Mouse (Mus musculus): ENCODE measurements around the gene Kmt2e. TPM values are rescaled to one million over a fixed set of nuclear protein-coding genes. Genes with fewer than 3 reads are reported as not detected.

Kmt2e gene
- polyA plus RNA-seq, 1 experiment: 68.7 TPM

DNA sequence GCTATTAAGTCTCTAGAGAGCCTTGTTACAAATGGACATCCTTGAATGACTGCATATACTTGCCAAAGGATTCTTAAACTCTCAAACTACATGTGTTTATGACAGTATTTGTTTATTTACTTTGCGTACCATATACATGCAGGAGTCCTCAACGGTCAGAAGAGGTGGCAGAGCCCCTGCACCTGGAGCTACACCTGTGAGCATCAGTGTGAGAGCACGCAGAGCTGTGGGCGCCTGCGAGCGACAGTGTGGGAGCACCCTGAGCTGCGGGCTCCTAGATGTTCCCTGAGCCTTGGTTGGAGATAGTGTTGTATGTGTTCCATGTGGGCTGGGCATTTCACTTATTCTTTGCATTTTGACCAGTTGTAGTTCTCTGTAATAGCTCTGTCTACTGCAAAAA lies 42.5 kb upstream of the Kmt2e start:
- peaks cover 2% of the 10 kb centered on the region for H3K4me1 ChIP-seq (ENCODE audit: control insufficient read depth, insufficient read depth, low read length)
- WGBS: 88% methylated on average over 7 of the region's 7 CpGs
- no peak overlapping the region for H3K4me3 ChIP-seq (replicated peaks; ENCODE audit: control insufficient read depth, low read depth, low read length)
- TF ChIP-seq POLR2A (IDR thresholded peaks at IDR 0.05; ENCODE audit: borderline replicate concordance, control insufficient read depth, low read depth, low read length): no peak
- no peak for TF ChIP-seq CTCF (IDR thresholded peaks at IDR 0.05; ENCODE audit: control insufficient read depth, insufficient read depth, low read length)
- H3K27ac ChIP-seq (ENCODE audit: control insufficient read depth, insufficient read depth, low read depth, low read length, poor library complexity): no peak overlapping the region

DNA sequence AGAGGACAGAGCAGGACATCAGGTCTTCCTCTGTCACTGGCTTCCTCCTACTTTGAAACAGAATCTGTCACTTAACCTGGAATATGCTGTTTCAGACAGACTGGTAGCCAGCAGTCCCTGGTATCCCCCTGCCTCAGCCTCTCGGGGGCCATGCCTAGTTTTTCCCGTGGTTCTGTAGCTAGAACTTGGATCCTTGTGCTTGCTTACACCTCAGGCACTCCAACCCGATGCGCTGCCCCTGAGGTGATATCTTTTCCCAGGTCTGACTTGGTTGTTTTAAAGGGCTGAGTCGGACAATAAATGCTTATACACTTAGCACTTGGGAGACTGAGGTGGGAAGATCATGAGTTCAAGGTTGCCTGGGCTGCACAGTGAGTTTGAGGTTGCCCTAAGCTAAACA lies 40.4 kb upstream of the Kmt2e start:
- TF ChIP-seq POLR2A (IDR thresholded peaks at IDR 0.05; ENCODE audit: borderline replicate concordance, control insufficient read depth, low read depth, low read length) (no peak), CTCF (IDR thresholded peaks at IDR 0.05; ENCODE audit: control insufficient read depth, insufficient read depth, low read length) (no peak)
- H3K4me1 ChIP-seq (ENCODE audit: control insufficient read depth, insufficient read depth, low read length): no peaks in the 10 kb centered on the region
- H3K27ac ChIP-seq (ENCODE audit: control insufficient read depth, insufficient read depth, low read depth, low read length, poor library complexity): no peak overlapping the region
- WGBS: 78% methylated on average over 5 of the region's 5 CpGs
- H3K4me3 ChIP-seq (replicated peaks; ENCODE audit: control insufficient read depth, low read depth, low read length): no peak overlapping the region

DNA sequence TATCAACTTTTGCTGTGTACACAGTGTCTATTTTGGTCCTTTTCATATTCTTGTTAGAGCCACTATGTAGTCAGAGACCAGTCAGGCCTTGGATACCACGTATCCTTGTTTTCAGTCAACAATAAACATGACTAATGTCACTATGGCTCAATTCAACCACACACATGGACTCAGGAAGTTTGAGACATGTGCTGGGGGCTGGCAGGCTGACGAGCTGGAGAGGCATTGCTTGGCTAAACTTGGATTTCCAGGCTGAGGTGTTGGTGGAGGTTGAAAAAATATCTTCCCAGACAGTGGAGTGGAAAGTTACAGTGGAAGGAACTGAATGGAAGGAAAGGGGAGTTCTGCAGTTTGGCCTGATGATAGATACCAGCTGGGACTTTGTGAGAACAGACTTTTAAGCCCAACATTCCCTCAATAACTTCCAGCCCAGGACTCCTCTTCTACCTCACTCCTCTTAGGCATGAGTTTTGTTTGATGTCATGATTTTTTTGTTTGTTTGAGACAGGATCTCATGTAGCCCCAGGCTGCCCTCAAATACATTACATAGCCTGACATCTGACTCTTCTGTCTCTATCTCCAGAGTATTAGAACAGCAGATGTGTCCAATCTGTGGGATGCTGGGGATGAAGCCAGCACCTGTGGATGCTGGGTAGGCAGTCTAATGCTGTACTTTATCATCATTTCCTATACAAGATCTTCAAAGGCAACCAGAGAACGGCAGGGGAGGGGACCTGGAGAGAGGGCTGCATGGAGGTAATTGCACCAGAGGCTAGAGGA lies 39.7 kb upstream of the Kmt2e start:
- no peaks in the 10 kb centered on the region for H3K4me1 ChIP-seq (ENCODE audit: control insufficient read depth, insufficient read depth, low read length)
- WGBS: 21% methylated on average over 3 of the region's 3 CpGs
- no peak overlapping the region for H3K27ac ChIP-seq (ENCODE audit: control insufficient read depth, insufficient read depth, low read depth, low read length, poor library complexity)
- TF ChIP-seq POLR2A (IDR thresholded peaks at IDR 0.05; ENCODE audit: borderline replicate concordance, control insufficient read depth, low read depth, low read length): no peak
- TF ChIP-seq CTCF (IDR thresholded peaks at IDR 0.05; ENCODE audit: control insufficient read depth, insufficient read depth, low read length): no peak
- no peak overlapping the region for H3K4me3 ChIP-seq (replicated peaks; ENCODE audit: control insufficient read depth, low read depth, low read length)

DNA sequence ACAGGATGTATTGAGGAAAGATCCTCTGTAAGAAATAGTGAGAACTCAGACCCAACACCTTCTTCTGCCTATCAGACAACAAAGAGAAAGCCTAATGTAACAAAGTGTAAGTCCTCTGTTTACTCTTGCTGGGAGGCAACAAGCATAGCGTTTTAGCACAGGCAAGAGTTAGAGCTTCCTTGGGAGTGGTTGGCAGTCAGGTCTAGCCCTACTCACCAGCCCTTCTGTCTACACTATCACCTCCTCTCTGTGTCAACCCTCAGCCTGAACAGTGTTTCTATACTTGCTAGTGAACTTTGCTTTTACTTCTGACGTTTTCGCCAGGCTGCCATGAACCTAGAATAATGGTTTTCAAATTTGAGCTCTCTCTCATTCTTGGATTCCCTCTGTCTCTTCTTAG lies 38.5 kb upstream of the Kmt2e start:
- H3K4me1 ChIP-seq (ENCODE audit: control insufficient read depth, insufficient read depth, low read length): no peaks in the 10 kb centered on the region
- H3K27ac ChIP-seq (ENCODE audit: control insufficient read depth, insufficient read depth, low read depth, low read length, poor library complexity): no peak overlapping the region
- TF ChIP-seq POLR2A (IDR thresholded peaks at IDR 0.05; ENCODE audit: borderline replicate concordance, control insufficient read depth, low read depth, low read length): no peak
- TF ChIP-seq CTCF (IDR thresholded peaks at IDR 0.05; ENCODE audit: control insufficient read depth, insufficient read depth, low read length): no peak
- H3K4me3 ChIP-seq (replicated peaks; ENCODE audit: control insufficient read depth, low read depth, low read length): no peak overlapping the region
- 71% methylated on average over 3 of the region's 3 CpGs for WGBS

DNA sequence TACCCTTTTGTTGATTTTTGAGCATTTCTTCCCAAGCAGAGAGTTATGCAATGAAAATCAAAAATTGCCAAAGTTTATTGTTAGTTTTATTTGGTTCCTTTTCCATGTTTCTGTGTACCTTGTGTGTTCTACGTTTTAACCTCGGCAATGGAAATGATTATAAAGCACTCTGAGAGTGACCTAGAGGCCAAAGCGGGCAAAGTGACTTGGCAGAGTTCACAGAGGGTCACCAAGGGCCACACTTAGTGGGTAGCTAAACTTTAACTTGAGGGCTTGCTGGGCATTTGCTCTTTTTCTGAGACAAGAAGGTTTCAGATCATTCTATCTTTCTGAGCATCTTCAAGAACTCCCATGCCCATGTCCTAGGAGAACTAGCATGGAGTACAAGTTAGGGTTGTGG lies 37.5 kb upstream of the Kmt2e start:
- no peak for TF ChIP-seq CTCF (IDR thresholded peaks at IDR 0.05; ENCODE audit: control insufficient read depth, insufficient read depth, low read length)
- no peak for TF ChIP-seq POLR2A (IDR thresholded peaks at IDR 0.05; ENCODE audit: borderline replicate concordance, control insufficient read depth, low read depth, low read length)
- Histone ChIP-seq H3K4me1 (ENCODE audit: control insufficient read depth, insufficient read depth, low read length) (no peaks in the 10 kb centered on the region), H3K27ac (ENCODE audit: control insufficient read depth, insufficient read depth, low read depth, low read length, poor library complexity) (no peak overlapping the region), H3K4me3 (replicated peaks; ENCODE audit: control insufficient read depth, low read depth, low read length) (no peak overlapping the region)
- WGBS: 85% methylated on average over 3 of the region's 3 CpGs

DNA sequence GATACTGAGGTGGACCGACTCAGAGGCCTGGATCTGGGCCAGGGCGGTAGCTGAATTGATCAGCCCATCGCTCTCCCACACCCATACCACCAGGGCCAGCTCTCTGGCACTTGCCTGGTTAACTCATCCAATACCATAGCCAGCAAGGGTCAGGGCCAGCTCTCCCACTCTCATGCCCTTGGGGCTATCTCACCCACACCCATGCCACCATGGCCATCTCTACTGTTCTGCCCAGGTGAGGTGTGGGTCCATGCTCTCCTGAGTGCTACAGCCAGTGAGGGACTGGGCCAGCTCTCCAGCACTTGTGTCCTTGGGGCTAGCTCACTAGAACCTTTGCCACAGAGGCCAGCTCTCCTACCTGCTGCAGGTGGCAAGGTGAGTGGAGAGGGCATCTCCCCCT lies 34.1 kb upstream of the Kmt2e start:
- Histone ChIP-seq H3K4me1 (ENCODE audit: control insufficient read depth, insufficient read depth, low read length) (no peaks in the 10 kb centered on the region), H3K27ac (ENCODE audit: control insufficient read depth, insufficient read depth, low read depth, low read length, poor library complexity) (no peak overlapping the region), H3K4me3 (replicated peaks; ENCODE audit: control insufficient read depth, low read depth, low read length) (no peak overlapping the region)
- whole genome bisulfite sequencing: 84% methylated on average over 3 of the region's 3 CpGs
- TF ChIP-seq POLR2A (IDR thresholded peaks at IDR 0.05; ENCODE audit: borderline replicate concordance, control insufficient read depth, low read depth, low read length) (no peak), CTCF (IDR thresholded peaks at IDR 0.05; ENCODE audit: control insufficient read depth, insufficient read depth, low read length) (no peak)

DNA sequence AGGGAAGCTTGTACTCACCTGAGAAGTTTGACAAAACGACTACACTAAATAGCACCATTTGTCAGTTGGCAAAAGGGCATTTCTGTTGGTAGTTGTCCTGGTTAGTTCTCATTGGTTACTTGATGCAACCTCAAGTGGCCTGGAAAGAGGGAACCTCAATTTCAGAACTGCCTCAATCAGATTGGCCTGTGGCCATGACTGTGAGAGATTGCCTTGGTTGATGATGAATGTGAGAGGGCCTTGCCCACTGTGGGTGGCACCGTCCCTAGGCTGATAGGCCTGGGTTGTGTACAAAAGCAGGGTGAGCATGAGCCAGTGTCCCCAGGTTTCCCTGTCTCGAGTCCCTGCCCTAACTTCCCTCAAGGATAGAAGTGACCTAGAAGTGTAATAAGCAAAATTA lies 33.4 kb upstream of the Kmt2e start:
- Histone ChIP-seq H3K27ac (ENCODE audit: control insufficient read depth, insufficient read depth, low read depth, low read length, poor library complexity) (no peak overlapping the region), H3K4me3 (replicated peaks; ENCODE audit: control insufficient read depth, low read depth, low read length) (no peak overlapping the region), H3K4me1 (ENCODE audit: control insufficient read depth, insufficient read depth, low read length) (no peaks in the 10 kb centered on the region)
- 62% methylated on average over 3 of the region's 3 CpGs for WGBS
- no peak for TF ChIP-seq POLR2A (IDR thresholded peaks at IDR 0.05; ENCODE audit: borderline replicate concordance, control insufficient read depth, low read depth, low read length)
- no peak for TF ChIP-seq CTCF (IDR thresholded peaks at IDR 0.05; ENCODE audit: control insufficient read depth, insufficient read depth, low read length)

DNA sequence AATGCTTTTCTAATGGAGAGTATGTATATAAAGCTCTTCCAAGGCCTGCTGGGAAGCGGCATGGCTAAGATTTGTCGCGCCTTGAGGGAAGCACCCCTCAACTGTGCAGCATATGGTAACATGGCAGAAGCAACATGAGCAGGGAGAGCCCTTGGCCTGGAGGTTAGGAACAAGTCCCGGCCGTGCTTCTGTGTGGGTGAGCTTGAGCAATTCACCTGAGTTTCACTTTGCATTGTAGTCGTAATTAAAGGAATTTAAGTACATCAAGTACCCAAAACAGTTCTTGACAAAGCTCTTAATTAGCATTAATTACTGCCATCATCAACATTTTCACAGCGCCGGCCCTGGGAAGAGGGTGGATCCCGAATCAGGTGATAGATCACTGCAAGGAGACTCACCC lies 32.9 kb upstream of the Kmt2e start:
- WGBS: 86% methylated on average over 9 of the region's 9 CpGs
- TF ChIP-seq CTCF (IDR thresholded peaks at IDR 0.05; ENCODE audit: control insufficient read depth, insufficient read depth, low read length): no peak
- Histone ChIP-seq H3K4me1 (ENCODE audit: control insufficient read depth, insufficient read depth, low read length) (no peaks in the 10 kb centered on the region), H3K27ac (ENCODE audit: control insufficient read depth, insufficient read depth, low read depth, low read length, poor library complexity) (no peak overlapping the region), H3K4me3 (replicated peaks; ENCODE audit: control insufficient read depth, low read depth, low read length) (no peak overlapping the region)

DNA sequence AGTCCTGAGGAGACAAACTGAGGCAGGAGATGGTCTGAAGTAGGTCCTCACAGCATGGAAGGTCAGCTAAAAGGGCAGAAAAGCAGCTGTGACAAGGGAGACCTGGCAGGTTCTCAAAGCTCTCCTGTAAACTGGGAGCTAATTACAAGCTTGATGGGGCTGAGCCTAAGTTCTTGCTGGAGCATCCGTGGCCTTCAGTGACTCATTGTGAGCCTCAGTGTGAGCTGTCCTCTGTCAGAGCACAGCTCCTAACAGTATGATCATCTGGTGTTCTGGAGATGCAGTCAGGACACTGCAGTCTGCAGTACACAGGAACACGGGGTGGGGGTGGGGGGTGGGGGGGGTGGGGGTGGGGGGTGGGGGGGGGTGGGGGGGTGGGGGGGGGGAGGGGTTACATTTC lies 32.2 kb upstream of the Kmt2e start:
- WGBS: 62% methylated on average over 2 of the region's 2 CpGs
- TF ChIP-seq CTCF (IDR thresholded peaks at IDR 0.05; ENCODE audit: control insufficient read depth, insufficient read depth, low read length) (no peak), POLR2A (IDR thresholded peaks at IDR 0.05; ENCODE audit: borderline replicate concordance, control insufficient read depth, low read depth, low read length) (no peak)
- Histone ChIP-seq H3K4me3 (replicated peaks; ENCODE audit: control insufficient read depth, low read depth, low read length) (no peak overlapping the region), H3K4me1 (ENCODE audit: control insufficient read depth, insufficient read depth, low read length) (no peaks in the 10 kb centered on the region), H3K27ac (ENCODE audit: control insufficient read depth, insufficient read depth, low read depth, low read length, poor library complexity) (no peak overlapping the region)
